Mouse (Mus musculus) myocyte (in vitro differentiated cells): ENCODE measurements around the gene Klra1.
"Not testable (repeated sequence)": the region's sequence is repeated elsewhere in the genome, so short reads cannot be mapped to it uniquely, and the experiment has no call there.

Experiments
- CEBPB ChIP-seq: IDR thresholded peaks from 2 replicates; pipeline ENCODE4 v1.6.1; 2011; ENCODE audit warnings: mild to moderate bottlenecking, moderate library complexity; ENCODE audit not compliant: poor library complexity, insufficient read depth, severe bottlenecking
- MAX ChIP-seq: IDR thresholded peaks from one replicate; pipeline ENCODE4 v1.6.1; 2011; ENCODE audit warnings: low read depth, mild to moderate bottlenecking, control low read depth
- MYOD1 ChIP-seq, 3 experiments: IDR thresholded peaks; one replicate each; pipeline ENCODE4 v1.6.1; 2011; ENCODE audit warnings: control low read depth in 2 of 3, low read depth in 2 of 3, mild to moderate bottlenecking in 2 of 3, moderate library complexity in 1 of 3; ENCODE audit not compliant: insufficient read length in 2 of 3, control insufficient read depth in 1 of 3
- POLR2A ChIP-seq: IDR thresholded peaks from one replicate; pipeline ENCODE4 v1.6.1; 2011; ENCODE audit warnings: low read depth, mild to moderate bottlenecking, control low read depth, moderate library complexity; ENCODE audit not compliant: insufficient read length
- POLR2AphosphoS2 ChIP-seq: IDR thresholded peaks from one replicate; pipeline ENCODE4 v1.6.1; 2011; ENCODE audit warnings: low read depth, control low read depth; ENCODE audit not compliant: insufficient read length
- TCF3 ChIP-seq: IDR thresholded peaks from one replicate; pipeline ENCODE4 v1.6.1; 2011; ENCODE audit warnings: low read depth, control low read depth; ENCODE audit not compliant: insufficient read length
- USF1 ChIP-seq: IDR thresholded peaks from one replicate; pipeline ENCODE4 v1.6.1; 2011; ENCODE audit warnings: low read depth, mild to moderate bottlenecking, control low read depth, moderate library complexity

- TF ChIP-seq POLR2A; MAX; POLR2AphosphoS2; TCF3; USF1; MYOD1 (IDR thresholded peaks at IDR 0.05; ENCODE audit: control insufficient read depth in 1 of 3, insufficient read length in 2 of 3, low read depth in 2 of 3); CEBPB: not testable (repeated sequence)
These were observed 41.3 kb downstream of the Klra1 start for GRCm38 (mm10) chr6:130345381-130345780.
